Mouse (Mus musculus): Measurements from ENCODE around the gene Elmo1. TPM values are rescaled to one million over a fixed set of nuclear protein-coding genes. Genes with fewer than 3 reads are reported as not detected.

The Elmo1 gene
- total and polyA plus RNA-seq, 2 experiments: 1.2 to 6.7 TPM

DNA sequence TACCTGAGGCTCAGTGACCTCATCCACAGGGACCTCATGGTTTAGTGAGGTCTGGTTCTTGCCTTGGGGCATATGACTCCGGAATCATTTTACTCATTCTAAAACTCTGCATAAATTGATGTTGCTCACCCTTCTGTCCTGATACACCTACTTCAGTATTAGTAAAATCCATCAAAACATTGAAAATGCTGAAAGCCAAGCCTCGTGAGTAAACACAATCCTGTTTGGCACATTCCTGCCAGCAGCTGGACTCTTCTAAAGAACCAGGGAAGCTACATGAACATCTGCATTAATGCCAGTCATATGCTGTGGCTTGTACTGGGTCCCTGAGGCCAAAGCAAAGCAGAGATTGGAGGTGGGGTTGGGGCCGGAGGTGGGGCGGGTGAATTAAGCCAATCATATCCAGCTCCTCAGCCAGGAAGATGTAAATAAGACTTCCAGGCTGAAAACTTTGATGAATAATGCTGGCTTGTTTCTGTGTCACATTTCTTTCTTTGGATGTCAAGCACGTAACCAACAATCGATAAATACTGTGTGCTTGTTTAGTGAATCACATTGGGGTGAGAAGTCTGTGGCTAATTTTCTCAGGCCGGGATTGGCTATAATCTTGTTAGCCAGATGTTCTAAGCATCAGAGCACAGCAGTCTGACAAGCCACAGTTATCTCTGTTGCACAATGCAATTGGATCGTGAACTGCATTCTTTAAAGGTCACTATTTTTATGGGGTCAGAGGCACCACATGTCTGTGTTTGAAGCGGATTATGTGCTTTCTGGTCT lies 24.9 kb downstream of the Elmo1 start:
- H3K36me3 ChIP-seq (ENCODE audit: control insufficient read depth, insufficient read depth, low read length): no peaks in the 10 kb centered on the region
- no peaks in the 10 kb centered on the region for H3K27me3 ChIP-seq (ENCODE audit: control insufficient read depth, insufficient read depth, low read length)
- H3K9ac ChIP-seq (ENCODE audit: low read depth, low read length): no peak overlapping the region
- H3K79me2 ChIP-seq (ENCODE audit: control insufficient read depth, insufficient read depth, low read length): no peaks in the 10 kb centered on the region; the same call in 1 of the 2 replicates
- peaks cover 7% of the 10 kb centered on the region for H3K4me1 ChIP-seq (ENCODE audit: control insufficient read depth, insufficient read depth, low read length)
- no peak overlapping the region for H3K27ac ChIP-seq (replicated peaks; ENCODE audit: insufficient read depth, low read depth, low read length)
- no peak overlapping the region for H3K4me3 ChIP-seq (ENCODE audit: insufficient read depth, low read depth, low read length)
- TF ChIP-seq CTCF (IDR thresholded peaks at IDR 0.05; ENCODE audit: low read depth, low read length) (no peak), POLR2A (IDR thresholded peaks at IDR 0.05; ENCODE audit: extremely low read depth, insufficient read depth, low read length) (no peak)
- 26% methylated on average over 9 of the region's 9 CpGs for whole genome bisulfite sequencing
- peak; percentile 70 for DNase-seq (ENCODE audit: extremely low read depth, low read depth, low spot score)

DNA sequence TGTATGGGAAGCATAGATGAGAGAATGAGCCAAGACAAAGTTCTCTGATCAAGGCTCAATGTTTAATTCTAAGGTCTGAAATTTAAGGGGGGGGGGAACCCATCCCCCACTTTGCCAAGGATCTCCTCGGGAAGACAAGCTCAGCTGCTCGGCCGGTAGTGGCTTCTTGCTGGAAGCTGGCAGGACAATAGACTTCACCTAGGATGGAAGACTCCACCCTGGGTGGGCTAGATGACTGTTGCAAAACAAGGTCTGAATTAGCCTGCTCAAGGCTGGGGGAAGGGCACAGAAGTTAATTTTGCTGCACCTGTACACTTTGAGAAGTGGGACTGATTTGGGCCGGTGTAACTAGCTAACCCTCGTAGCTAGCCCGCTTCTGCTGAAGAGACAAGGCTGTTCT lies 25.6 kb downstream of the Elmo1 start:
- H3K4me3 ChIP-seq (ENCODE audit: insufficient read depth, low read depth, low read length): no peak overlapping the region
- no peak overlapping the region for H3K27ac ChIP-seq (replicated peaks; ENCODE audit: insufficient read depth, low read depth, low read length)
- TF ChIP-seq POLR2A (IDR thresholded peaks at IDR 0.05; ENCODE audit: extremely low read depth, insufficient read depth, low read length) (no peak), CTCF (IDR thresholded peaks at IDR 0.05; ENCODE audit: low read depth, low read length) (no peak)
- WGBS: 64% methylated on average over 6 of the region's 6 CpGs
- H3K79me2 ChIP-seq (ENCODE audit: control insufficient read depth, insufficient read depth, low read length): no peaks in the 10 kb centered on the region; the same call in 1 of the 2 replicates
- no peak overlapping the region for H3K9ac ChIP-seq (ENCODE audit: low read depth, low read length)
- H3K27me3 ChIP-seq (ENCODE audit: control insufficient read depth, insufficient read depth, low read length): no peaks in the 10 kb centered on the region
- H3K36me3 ChIP-seq (ENCODE audit: control insufficient read depth, insufficient read depth, low read length): no peaks in the 10 kb centered on the region
- no peak for DNase-seq (ENCODE audit: extremely low read depth, low read depth, low spot score)
- peaks cover 7% of the 10 kb centered on the region for H3K4me1 ChIP-seq (ENCODE audit: control insufficient read depth, insufficient read depth, low read length)

DNA sequence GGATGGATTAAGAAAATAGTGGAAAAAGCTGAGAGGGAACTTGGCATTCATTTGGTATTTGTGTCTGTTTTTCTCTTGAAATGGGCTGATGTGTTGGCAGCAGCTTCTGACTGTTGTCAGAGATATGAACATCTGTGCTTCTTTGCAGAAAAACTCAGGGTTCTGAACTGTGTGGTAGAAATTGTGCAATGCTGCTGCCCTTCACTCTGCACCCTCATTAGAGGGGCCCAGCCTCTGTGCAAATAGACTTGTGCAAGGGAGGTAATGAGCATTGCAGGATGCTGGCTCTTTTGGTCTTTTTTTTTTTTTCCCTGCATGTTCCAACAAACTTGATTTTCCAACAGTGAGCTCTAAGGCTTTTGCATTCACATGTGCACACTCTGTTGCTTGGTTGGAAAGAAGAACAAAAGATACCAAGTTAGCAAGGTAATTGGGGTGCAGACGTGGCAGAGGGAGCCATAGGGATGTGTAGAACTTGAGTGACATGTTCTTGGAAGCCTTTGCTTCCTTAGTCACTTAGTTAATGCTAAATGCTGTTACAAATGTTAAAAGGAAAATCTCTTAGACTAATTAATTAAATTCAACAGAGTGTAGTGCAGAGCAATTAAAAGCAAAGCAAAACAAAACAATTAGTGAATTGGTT lies 26.6 kb downstream of the Elmo1 start:
- no peak overlapping the region for H3K27ac ChIP-seq (replicated peaks; ENCODE audit: insufficient read depth, low read depth, low read length)

DNA sequence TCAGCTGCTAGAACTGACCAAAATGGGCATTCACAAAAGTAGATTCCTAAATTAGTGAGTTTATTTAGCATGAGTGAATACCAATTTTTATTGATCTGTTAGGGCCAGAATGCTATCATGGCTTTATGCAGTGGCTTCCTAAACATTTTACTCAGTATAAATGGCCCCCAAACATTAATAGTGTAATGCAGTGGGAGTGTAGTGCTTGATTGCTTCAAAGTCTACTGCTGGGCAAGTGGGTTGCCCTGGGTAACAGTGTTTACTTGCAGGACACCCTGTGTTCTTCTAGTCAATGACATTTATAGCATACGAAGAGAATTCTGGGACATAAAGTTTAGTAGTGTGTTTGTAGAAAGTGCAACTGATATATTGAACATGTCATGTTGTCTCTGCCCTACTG lies 27.3 kb downstream of the Elmo1 start:
- 88% methylated on average over 1 of the region's 1 CpGs for WGBS

More for the DNA sequence above, 26.6 kb downstream of the Elmo1 start:
- no peak overlapping the region for H3K9ac ChIP-seq (ENCODE audit: low read depth, low read length)
- H3K27me3 ChIP-seq (ENCODE audit: control insufficient read depth, insufficient read depth, low read length): no peaks in the 10 kb centered on the region
- H3K79me2 ChIP-seq (ENCODE audit: control insufficient read depth, insufficient read depth, low read length): no peaks in the 10 kb centered on the region
- TF ChIP-seq CTCF (IDR thresholded peaks at IDR 0.05; ENCODE audit: low read depth, low read length): no peak
- TF ChIP-seq POLR2A (IDR thresholded peaks at IDR 0.05; ENCODE audit: extremely low read depth, insufficient read depth, low read length): no peak
- H3K4me1 ChIP-seq (ENCODE audit: control insufficient read depth, insufficient read depth, low read length): peaks cover 7% of the 10 kb centered on the region
- WGBS: 33% methylated on average over 1 of the region's 1 CpGs
- peak; percentile 72 for DNase-seq (ENCODE audit: extremely low read depth, low read depth, low spot score)
- H3K4me3 ChIP-seq (ENCODE audit: insufficient read depth, low read depth, low read length): no peak overlapping the region
- no peaks in the 10 kb centered on the region for H3K36me3 ChIP-seq (ENCODE audit: control insufficient read depth, insufficient read depth, low read length)

DNA sequence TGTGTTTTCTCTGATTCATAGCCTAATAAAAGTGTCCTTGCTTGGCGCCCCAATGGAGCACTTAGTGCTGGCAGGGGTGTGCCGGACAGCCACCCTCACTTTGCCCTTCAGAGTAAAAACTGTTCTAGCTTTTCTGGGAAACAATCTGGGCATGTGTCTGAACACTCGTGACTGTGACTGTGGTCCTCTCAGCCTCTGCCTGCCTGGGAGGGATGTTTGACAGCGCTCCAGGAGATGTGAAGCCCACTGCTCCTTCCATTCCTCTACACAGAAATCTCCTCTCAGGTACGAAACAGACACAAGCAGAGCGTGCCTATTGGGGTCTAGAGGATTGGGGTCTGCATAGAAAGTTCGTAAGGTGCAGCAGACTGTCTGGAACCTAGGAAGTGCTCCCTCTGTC lies 28.5 kb downstream of the Elmo1 start:
- no peak for TF ChIP-seq CTCF (IDR thresholded peaks at IDR 0.05; ENCODE audit: low read depth, low read length)
- no peak for TF ChIP-seq POLR2A (IDR thresholded peaks at IDR 0.05; ENCODE audit: extremely low read depth, insufficient read depth, low read length)
- Histone ChIP-seq H3K27ac (replicated peaks; ENCODE audit: insufficient read depth, low read depth, low read length) (no peak overlapping the region), H3K79me2 (ENCODE audit: control insufficient read depth, insufficient read depth, low read length) (no peaks in the 10 kb centered on the region), H3K4me1 (ENCODE audit: control insufficient read depth, insufficient read depth, low read length) (peaks cover 7% of the 10 kb centered on the region), H3K4me3 (ENCODE audit: insufficient read depth, low read depth, low read length) (no peak overlapping the region), H3K36me3 (ENCODE audit: control insufficient read depth, insufficient read depth, low read length) (no peaks in the 10 kb centered on the region), H3K9ac (ENCODE audit: low read depth, low read length) (no peak overlapping the region), H3K27me3 (ENCODE audit: control insufficient read depth, insufficient read depth, low read length) (no peaks in the 10 kb centered on the region)
- DNase-seq (ENCODE audit: extremely low read depth, low read depth, low spot score): no peak
- WGBS: 85% methylated on average over 7 of the region's 7 CpGs

More for the DNA sequence above, 27.3 kb downstream of the Elmo1 start:
- no peak overlapping the region for H3K9ac ChIP-seq (ENCODE audit: low read depth, low read length)
- no peaks in the 10 kb centered on the region for H3K27me3 ChIP-seq (ENCODE audit: control insufficient read depth, insufficient read depth, low read length)
- H3K36me3 ChIP-seq (ENCODE audit: control insufficient read depth, insufficient read depth, low read length): no peaks in the 10 kb centered on the region
- DNase-seq (ENCODE audit: extremely low read depth, low read depth, low spot score): no peak
- no peak overlapping the region for H3K4me3 ChIP-seq (ENCODE audit: insufficient read depth, low read depth, low read length)
- peaks cover 7% of the 10 kb centered on the region for H3K4me1 ChIP-seq (ENCODE audit: control insufficient read depth, insufficient read depth, low read length)
- no peaks in the 10 kb centered on the region for H3K79me2 ChIP-seq (ENCODE audit: control insufficient read depth, insufficient read depth, low read length)
- H3K27ac ChIP-seq (replicated peaks; ENCODE audit: insufficient read depth, low read depth, low read length): no peak overlapping the region
- no peak for TF ChIP-seq CTCF (IDR thresholded peaks at IDR 0.05; ENCODE audit: low read depth, low read length)
- TF ChIP-seq POLR2A (IDR thresholded peaks at IDR 0.05; ENCODE audit: extremely low read depth, insufficient read depth, low read length): no peak

DNA sequence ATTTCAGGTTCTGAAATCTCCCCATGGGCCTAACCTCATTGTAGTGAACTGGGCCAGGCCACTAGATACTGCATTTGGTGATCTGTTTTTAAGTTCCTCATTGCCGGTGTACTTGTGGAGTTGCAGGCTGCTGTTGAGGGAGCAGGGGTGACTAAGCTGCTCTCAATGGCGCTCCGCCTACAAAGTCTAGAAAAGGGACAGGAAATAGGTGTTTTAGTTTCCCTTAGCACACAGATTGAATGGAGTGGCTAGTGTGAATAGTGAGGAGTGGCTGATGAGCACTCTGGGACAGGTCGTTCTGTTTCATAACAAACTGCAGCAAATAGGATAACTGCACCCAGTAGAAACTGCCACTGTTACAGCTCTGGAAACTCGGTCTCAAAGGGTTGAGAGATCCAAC lies 30.3 kb downstream of the Elmo1 start:
- Histone ChIP-seq H3K9ac (ENCODE audit: low read depth, low read length) (no peak overlapping the region), H3K4me3 (ENCODE audit: insufficient read depth, low read depth, low read length) (no peak overlapping the region), H3K79me2 (ENCODE audit: control insufficient read depth, insufficient read depth, low read length) (no peaks in the 10 kb centered on the region), H3K27ac (replicated peaks; ENCODE audit: insufficient read depth, low read depth, low read length) (no peak overlapping the region), H3K27me3 (ENCODE audit: control insufficient read depth, insufficient read depth, low read length) (no peaks in the 10 kb centered on the region), H3K36me3 (ENCODE audit: control insufficient read depth, insufficient read depth, low read length) (no peaks in the 10 kb centered on the region), H3K4me1 (ENCODE audit: control insufficient read depth, insufficient read depth, low read length) (peaks cover 8% of the 10 kb centered on the region)
- TF ChIP-seq CTCF (IDR thresholded peaks at IDR 0.05; ENCODE audit: low read depth, low read length) (no peak), POLR2A (IDR thresholded peaks at IDR 0.05; ENCODE audit: extremely low read depth, insufficient read depth, low read length) (no peak)
- 71% methylated on average over 5 of the region's 5 CpGs for whole genome bisulfite sequencing
- no peak for DNase-seq (ENCODE audit: extremely low read depth, low read depth, low spot score)

Data from liver, adult 2 months (tissue).